Mouse (Mus musculus): ENCODE results near the gene Slc25a3. TPM values are rescaled to one million over a fixed set of nuclear protein-coding genes. Genes with fewer than 3 reads are reported as not detected.

Slc25a3 gene
- 567 and 590 TPM in 2 replicates for polyA plus RNA-seq (2015; fragmentation: Nextera tagmentation; extraction: Ambion mirVana)

- WGBS = 13% methylated on average over 58 of the region's 59 CpGs
- Histone ChIP-seq H3K4me2 (peak within 1 kb of the TSS; percentile 84), H3K36me3 (peaks cover 26% of the 10 kb centered on the region), H3K27me3 (no peaks in the 10 kb centered on the region), H3K4me3 (peak within 1 kb of the TSS; percentile 81), H3K9me3 (no peaks in the 10 kb centered on the region), H3K27ac (replicated peaks) (peak within 1 kb of the TSS; percentile 91), H3K4me1 (replicated peaks) (peaks cover 21% of the 10 kb centered on the region), H3K9ac (peak within 1 kb of the TSS; percentile 84)
- ATAC-seq (ENCODE audit: low FRiP score, low read depth) = peak; percentile 100
Measured at GRCm38 (mm10) chr10:91123828-91124822, at the start of gene Slc25a3. Gene Slc25a3 (minus strand): TSS chr10:91124059.

DNA sequence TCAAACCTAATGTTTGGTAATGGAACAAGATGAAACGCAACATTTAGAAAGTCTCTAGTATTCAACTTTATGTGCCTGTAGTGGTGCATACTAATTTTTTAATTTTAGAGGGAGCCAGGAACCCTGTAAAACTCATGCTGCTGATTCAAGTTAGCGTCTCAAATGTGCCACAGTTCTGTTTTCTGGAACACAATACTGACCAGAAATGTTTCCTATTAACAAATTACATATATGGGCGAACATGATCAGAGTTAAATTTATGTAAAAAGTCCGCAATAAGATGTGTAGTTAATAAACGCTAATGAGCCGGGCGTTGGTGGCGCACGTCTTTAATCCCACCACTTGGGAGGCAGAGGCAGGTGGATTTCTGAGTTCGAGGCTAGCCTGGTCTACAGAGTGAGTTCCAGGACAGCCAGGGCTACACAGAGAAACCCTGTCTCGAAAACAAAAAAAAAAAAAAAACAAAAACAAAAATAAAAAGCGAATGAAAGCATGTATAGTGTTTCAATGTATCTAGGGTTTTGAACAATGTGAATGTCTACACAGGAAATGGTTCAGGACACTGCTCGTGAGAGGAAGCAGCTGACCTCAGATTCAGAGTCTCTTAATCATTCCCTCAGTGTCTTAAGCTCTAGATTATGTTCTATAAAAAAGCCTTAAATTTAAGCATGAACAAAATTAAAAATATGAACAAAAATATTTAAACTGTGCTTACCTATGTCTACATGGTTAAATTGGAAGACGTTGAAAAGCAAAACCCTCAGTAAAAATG lies 48.7 kb upstream of the Slc25a3 start:
- H3K27me3 ChIP-seq = no peaks in the 10 kb centered on the region
- peak overlapping the region; percentile 96 for H3K4me3 ChIP-seq
- H3K9me3 ChIP-seq = no peaks in the 10 kb centered on the region
- ATAC-seq (ENCODE audit: low FRiP score, low read depth) = no peak
- peak overlapping the region; percentile 65 for H3K4me2 ChIP-seq
- H3K36me3 ChIP-seq = no peaks in the 10 kb centered on the region
- 81% methylated on average over 14 of the region's 14 CpGs for WGBS
- peak overlapping the region; percentile 90 for H3K9ac ChIP-seq
- peak overlapping the region; percentile 97 for H3K27ac ChIP-seq (replicated peaks)
- peaks cover 34% of the 10 kb centered on the region for H3K4me1 ChIP-seq (replicated peaks)

DNA sequence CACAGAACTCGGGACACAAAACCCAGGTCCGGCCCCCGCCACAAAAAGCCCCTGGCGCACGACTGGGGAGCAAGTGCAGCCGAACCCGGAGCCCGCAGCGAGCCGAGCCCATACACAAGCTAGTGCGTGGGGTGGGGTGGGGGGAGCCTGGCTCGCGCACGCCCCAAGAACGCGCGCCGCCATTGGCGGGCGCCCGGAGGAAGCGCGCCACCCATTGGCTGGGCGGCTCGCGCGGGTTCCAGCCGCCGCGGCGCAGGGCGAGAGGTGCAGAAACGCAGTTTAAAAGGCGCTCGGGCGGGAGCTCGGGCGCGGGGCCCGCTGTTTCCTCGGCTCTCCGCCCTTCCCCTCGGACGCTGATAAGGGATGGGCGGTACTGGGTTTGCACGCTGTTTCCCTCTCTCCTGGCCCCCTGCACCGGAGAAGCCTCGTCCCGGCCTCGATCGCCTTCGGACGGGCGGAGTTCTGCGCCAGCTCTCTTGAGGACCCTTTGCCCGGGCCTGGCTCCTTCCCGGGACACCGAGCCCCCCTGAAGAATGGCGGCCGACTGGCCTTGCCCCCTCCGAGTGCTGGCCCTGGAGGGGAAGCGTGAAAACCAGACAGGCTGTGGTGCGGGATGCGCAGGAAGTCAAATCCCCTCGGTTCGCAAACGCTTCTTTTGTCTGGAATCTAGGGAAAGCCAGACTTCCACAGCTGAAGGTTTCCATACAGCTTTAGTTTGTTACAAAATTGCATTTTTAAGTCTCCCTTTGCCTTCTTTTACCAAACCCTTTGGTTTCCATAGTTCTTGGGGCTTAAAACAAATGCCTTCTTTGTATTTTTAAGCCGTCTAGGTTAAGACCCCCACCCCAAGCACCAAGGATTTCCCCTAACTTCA lies 47.8 kb upstream of the Slc25a3 start:
- H3K4me1 ChIP-seq (replicated peaks) = peaks cover 37% of the 10 kb centered on the region
- H3K4me2 ChIP-seq = peak overlapping the region; percentile 65
- peak; percentile 97 for ATAC-seq (ENCODE audit: low FRiP score, low read depth)
- peak overlapping the region; percentile 90 for H3K9ac ChIP-seq
- whole genome bisulfite sequencing = under 1% methylated on average over 61 of the region's 68 CpGs
- H3K27ac ChIP-seq (replicated peaks) = peak overlapping the region; percentile 97
- no peaks in the 10 kb centered on the region for H3K36me3 ChIP-seq
- H3K4me3 ChIP-seq = peak overlapping the region; percentile 96
- H3K9me3 ChIP-seq = no peaks in the 10 kb centered on the region
- H3K27me3 ChIP-seq = no peaks in the 10 kb centered on the region

- Histone ChIP-seq H3K27me3 (no peaks in the 10 kb centered on the region), H3K27ac (replicated peaks) (peak overlapping the region; percentile 97), H3K4me2 (peak overlapping the region; percentile 65), H3K4me3 (peak overlapping the region; percentile 96), H3K4me1 (replicated peaks) (peaks cover 37% of the 10 kb centered on the region), H3K9me3 (no peaks in the 10 kb centered on the region), H3K9ac (peak overlapping the region; percentile 90), H3K36me3 (no peaks in the 10 kb centered on the region)
- WGBS = 0% methylated on average over 59 of the region's 59 CpGs
- ATAC-seq (ENCODE audit: low FRiP score, low read depth) = peak; percentile 80
Measured at GRCm38 (mm10) chr10:91171041-91171440, 47.2 kb upstream of the Slc25a3 start.

DNA sequence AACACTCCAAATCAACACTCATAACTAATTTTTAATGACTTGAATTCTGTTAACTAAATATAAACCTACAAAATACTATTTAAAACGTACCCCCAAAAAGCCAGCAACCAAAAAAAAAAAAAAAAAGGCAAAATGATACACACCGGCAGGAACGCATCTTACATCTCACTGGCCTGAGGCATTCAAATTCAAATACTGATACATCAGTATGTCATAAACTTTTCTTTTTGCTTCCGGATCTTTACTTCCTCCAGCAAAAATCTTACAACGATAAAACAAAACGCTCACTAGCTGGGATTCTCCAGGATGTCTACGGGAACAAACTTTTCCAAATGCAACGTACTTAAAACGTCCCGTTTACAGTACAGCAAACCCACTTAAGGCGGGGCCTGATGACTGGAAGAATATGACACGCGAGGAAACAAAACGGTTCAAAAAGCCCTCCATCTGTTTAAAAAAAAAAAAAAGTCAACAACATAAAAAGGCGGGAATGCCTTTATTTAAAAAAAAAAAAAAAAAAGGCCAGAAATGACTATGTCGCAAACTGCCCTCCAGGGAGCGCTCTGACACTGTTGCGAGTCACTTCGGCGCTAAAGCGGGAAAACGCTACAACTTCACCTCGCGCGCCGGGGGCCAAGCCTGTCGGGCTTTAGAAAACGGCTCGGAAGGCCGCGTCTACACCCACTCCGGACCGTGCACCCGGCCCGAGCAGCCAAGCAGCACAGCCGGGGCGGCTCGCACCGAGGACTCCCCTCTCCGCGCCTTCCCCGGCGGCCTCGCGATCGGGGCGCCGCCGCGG lies 46.5 kb upstream of the Slc25a3 start:
- H3K36me3 ChIP-seq = no peaks in the 10 kb centered on the region
- H3K4me3 ChIP-seq = peak overlapping the region; percentile 96
- ATAC-seq (ENCODE audit: low FRiP score, low read depth) = peak; percentile 59; the same call in 1 of the 2 replicates
- peak overlapping the region; percentile 97 for H3K27ac ChIP-seq (replicated peaks)
- H3K9ac ChIP-seq = peak overlapping the region; percentile 90
- peaks cover 37% of the 10 kb centered on the region for H3K4me1 ChIP-seq (replicated peaks)
- under 1% methylated on average over 49 of the region's 50 CpGs for WGBS
- peak overlapping the region; percentile 65 for H3K4me2 ChIP-seq
- H3K27me3 ChIP-seq = no peaks in the 10 kb centered on the region
- H3K9me3 ChIP-seq = no peaks in the 10 kb centered on the region

- ATAC-seq (ENCODE audit: low FRiP score, low read depth) = no peak
- Histone ChIP-seq H3K4me1 (replicated peaks) (peaks cover 37% of the 10 kb centered on the region), H3K4me3 (peak overlapping the region; percentile 96), H3K9me3 (no peaks in the 10 kb centered on the region), H3K36me3 (peaks cover under 1% of the 10 kb centered on the region; the same call in 1 of the 2 replicates), H3K27ac (replicated peaks) (no peak overlapping the region), H3K9ac (peak overlapping the region; percentile 90; the same call in 1 of the 2 replicates), H3K4me2 (peak overlapping the region; percentile 65), H3K27me3 (no peaks in the 10 kb centered on the region)
- 35% methylated on average over 17 of the region's 17 CpGs for WGBS
Measured at GRCm38 (mm10) chr10:91169414-91170065, 45.7 kb upstream of the Slc25a3 start.

GRCm38 (mm10) chr10:91167352-91167751 lies 43.5 kb upstream of the Slc25a3 start:
- no peak overlapping the region for H3K9ac ChIP-seq
- H3K27me3 ChIP-seq = no peaks in the 10 kb centered on the region
- peak overlapping the region; percentile 65 for H3K4me2 ChIP-seq
- peaks cover 19% of the 10 kb centered on the region for H3K36me3 ChIP-seq
- 47% methylated on average over 7 of the region's 7 CpGs for WGBS
- no peak overlapping the region for H3K27ac ChIP-seq (replicated peaks)
- ATAC-seq (ENCODE audit: low FRiP score, low read depth) = no peak
- H3K9me3 ChIP-seq = no peaks in the 10 kb centered on the region
- H3K4me3 ChIP-seq = peak overlapping the region; percentile 6; the same call in 1 of the 2 replicates
- H3K4me1 ChIP-seq (replicated peaks) = peaks cover 36% of the 10 kb centered on the region

DNA sequence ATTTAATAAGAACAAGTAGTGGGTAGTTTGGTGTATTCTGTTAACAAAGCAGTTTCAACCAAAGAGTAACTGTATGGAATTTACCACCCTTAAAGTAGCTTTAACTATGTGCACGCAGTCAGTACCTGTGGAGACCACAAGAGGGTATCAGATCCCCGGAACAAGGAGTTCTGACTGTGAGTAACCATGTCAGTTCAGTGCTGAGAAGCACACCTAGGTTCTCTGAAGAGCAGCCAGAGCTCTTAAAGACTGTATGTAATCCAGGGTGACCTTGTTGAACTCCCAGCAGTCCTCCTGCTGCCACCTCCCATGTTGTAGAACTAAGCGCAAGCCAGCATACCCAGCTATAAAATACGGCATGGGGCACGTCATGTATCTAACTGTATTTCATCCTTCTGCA lies 43.0 kb upstream of the Slc25a3 start:
- Histone ChIP-seq H3K4me2 (peak overlapping the region; percentile 65; the same call in 1 of the 2 replicates), H3K4me3 (no peak overlapping the region), H3K27me3 (no peaks in the 10 kb centered on the region), H3K4me1 (replicated peaks) (peaks cover 31% of the 10 kb centered on the region), H3K9ac (no peak overlapping the region), H3K9me3 (no peaks in the 10 kb centered on the region), H3K27ac (replicated peaks) (no peak overlapping the region), H3K36me3 (peaks cover 23% of the 10 kb centered on the region)
- ATAC-seq (ENCODE audit: low FRiP score, low read depth) = no peak
- 68% methylated on average over 5 of the region's 5 CpGs for WGBS

DNA sequence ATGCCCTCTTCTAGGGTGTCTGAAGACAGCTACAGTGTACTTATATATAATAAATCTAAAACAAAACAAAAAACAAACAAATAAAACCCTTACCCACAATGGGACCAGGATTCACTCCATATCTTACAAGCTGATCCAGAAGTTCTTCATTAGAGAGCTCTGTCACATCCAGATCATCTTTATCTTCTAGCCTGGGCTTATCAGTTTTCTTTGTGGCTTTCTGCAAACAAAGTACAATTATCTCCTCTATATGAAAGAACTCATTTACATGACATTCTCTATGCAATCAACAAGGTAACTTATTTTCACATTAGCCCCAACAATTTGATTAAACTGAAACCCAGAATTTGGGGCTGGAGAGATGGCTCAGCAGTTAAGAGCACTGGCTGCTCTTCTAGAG lies 42.0 kb upstream of the Slc25a3 start:
- Histone ChIP-seq H3K4me3 (no peak overlapping the region), H3K27me3 (no peaks in the 10 kb centered on the region), H3K36me3 (peaks cover 34% of the 10 kb centered on the region), H3K9me3 (no peaks in the 10 kb centered on the region), H3K27ac (replicated peaks) (no peak overlapping the region), H3K4me1 (replicated peaks) (peaks cover 31% of the 10 kb centered on the region), H3K9ac (no peak overlapping the region), H3K4me2 (no peak overlapping the region)
- no peak for ATAC-seq (ENCODE audit: low FRiP score, low read depth)

GRCm38 (mm10) chr10:91164491-91164890 lies 40.6 kb upstream of the Slc25a3 start:
- Histone ChIP-seq H3K36me3 (peaks cover 40% of the 10 kb centered on the region), H3K9ac (no peak overlapping the region), H3K27ac (replicated peaks) (no peak overlapping the region), H3K27me3 (no peaks in the 10 kb centered on the region), H3K4me3 (no peak overlapping the region), H3K4me2 (no peak overlapping the region), H3K9me3 (no peaks in the 10 kb centered on the region), H3K4me1 (replicated peaks) (peaks cover 23% of the 10 kb centered on the region)
- ATAC-seq (ENCODE audit: low FRiP score, low read depth) = no peak
- WGBS = 85% methylated on average over 3 of the region's 3 CpGs
